Mouse (Mus musculus): Measurements from ENCODE around the gene Rsu1.

DNA sequence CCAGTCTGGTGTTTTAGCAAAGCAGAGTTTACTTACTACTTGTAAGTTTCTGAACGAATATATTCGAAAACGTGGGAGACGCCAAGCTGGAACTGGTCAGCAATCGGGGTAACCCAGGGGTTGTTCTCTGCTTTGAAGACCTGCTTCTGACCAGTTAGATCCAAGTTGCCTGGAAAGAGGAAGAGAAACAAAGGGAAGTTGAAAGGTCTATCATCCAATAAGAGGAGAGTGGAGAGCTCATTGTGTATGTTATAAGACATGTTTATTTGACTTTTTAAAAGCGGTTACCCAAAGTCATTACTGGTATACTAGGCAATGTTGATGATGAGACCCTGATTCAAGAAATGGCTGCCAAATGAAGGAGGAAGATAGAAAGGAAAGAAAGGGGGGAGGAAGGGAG lies 101.3 kb downstream of the Rsu1 start:
- no peak for TF ChIP-seq POLR2A (IDR thresholded peaks at IDR 0.05; ENCODE audit: insufficient read length, low read depth)
- no peak for TF ChIP-seq MAX (IDR thresholded peaks at IDR 0.05; ENCODE audit: low read depth)
- TF ChIP-seq REST (IDR thresholded peaks at IDR 0.05; ENCODE audit: insufficient read depth, insufficient read length): no peak
- no peak for TF ChIP-seq CEBPB (IDR thresholded peaks at IDR 0.05; ENCODE audit: insufficient read depth, poor library complexity, severe bottlenecking)
- no peak for TF ChIP-seq POLR2AphosphoS2 (IDR thresholded peaks at IDR 0.05; ENCODE audit: insufficient read length, low read depth)

Data from myocyte (in vitro differentiated cells).